Mouse (Mus musculus) hematopoietic stem cell, adult 5-6 weeks (primary cell): ENCODE measurements at regions not wholly inside any gene's neighbourhood (a gene's known extent, or its start where the extent isn't known, plus 50 kb on each side); places are given as distances from the start of the nearest gene placed in this dataset.

Experiments
- ATAC-seq, 2 experiments: fragments of 125-278 bp in 1 of 2; replicated peaks in 1 of 2; 2 replicates each; pipeline ENCODE4 v1.8.0; 2016 to 2017; ENCODE audit warnings: inconsistent platforms in 2 of 2, mild to moderate bottlenecking in 2 of 2, moderate number of reproducible peaks in 2 of 2, low read depth in 1 of 2, moderate TSS enrichment in 1 of 2; ENCODE audit not compliant: low FRiP score in 2 of 2, poor library complexity in 2 of 2, severe bottlenecking in 2 of 2, insufficient read depth in 1 of 2, low TSS enrichment in 1 of 2

- ATAC-seq, result no peak
These were observed 171.1 kb upstream of the Nlrp1b start for GRCm38 (mm10) chr11:71401411-71402276.

- ATAC-seq, result no peak
These were observed 173.8 kb upstream of the Nlrp1b start for GRCm38 (mm10) chr11:71404361-71404760.

- no peak for ATAC-seq
These were observed 176.5 kb upstream of the Nlrp1b start for GRCm38 (mm10) chr11:71407043-71407442.

GRCm38 (mm10) chr11:71409211-71409765 lies 178.8 kb upstream of the Nlrp1b start:
- ATAC-seq, result no peak

GRCm38 (mm10) chr11:71410582-71410981 lies 180.0 kb upstream of the Nlrp1b start:
- ATAC-seq, result no peak

- no peak for ATAC-seq
These were observed 181.4 kb upstream of the Nlrp1b start for GRCm38 (mm10) chr11:71411958-71412357.

GRCm38 (mm10) chr11:71414403-71415140 lies 184.0 kb upstream of the Nlrp1b start:
- no peak for ATAC-seq

GRCm38 (mm10) chr11:71415451-71415850 lies 184.9 kb upstream of the Nlrp1b start:
- no peak for ATAC-seq

GRCm38 (mm10) chr11:71422291-71422840 lies 191.8 kb upstream of the Nlrp1b start:
- no peak for ATAC-seq

- ATAC-seq, result no peak
These were observed 192.7 kb upstream of the Nlrp1b start for GRCm38 (mm10) chr11:71423242-71423641.

- ATAC-seq, result no peak
These were observed 194.3 kb upstream of the Nlrp1b start for GRCm38 (mm10) chr11:71424879-71425278.

- ATAC-seq, result no peak
These were observed 199.2 kb upstream of the Nlrp1b start for GRCm38 (mm10) chr11:71429739-71430138.

GRCm38 (mm10) chr11:71434241-71434640 lies 203.7 kb upstream of the Nlrp1b start:
- ATAC-seq, result no peak

- no peak for ATAC-seq
These were observed 204.4 kb upstream of the Nlrp1b start for GRCm38 (mm10) chr11:71434886-71435285.

- no peak for ATAC-seq
These were observed 205.2 kb upstream of the Nlrp1b start for GRCm38 (mm10) chr11:71435745-71436144.

- ATAC-seq, result no peak
These were observed 205.8 kb upstream of the Nlrp1b start for GRCm38 (mm10) chr11:71436335-71436734.

GRCm38 (mm10) chr11:71436801-71437200 lies 206.3 kb upstream of the Nlrp1b start:
- no peak for ATAC-seq

GRCm38 (mm10) chr11:71439871-71440270 lies 209.3 kb upstream of the Nlrp1b start:
- no peak for ATAC-seq
